Mouse (Mus musculus) lung, postnatal 4 days (tissue): ENCODE measurements around the gene Mitf.

ENCODE experiments used
- DNase-seq, 2 experiments: peaks; one replicate each; pipeline ENCODE4 v3.0.0; 2021

Gene Mitf

DNA sequence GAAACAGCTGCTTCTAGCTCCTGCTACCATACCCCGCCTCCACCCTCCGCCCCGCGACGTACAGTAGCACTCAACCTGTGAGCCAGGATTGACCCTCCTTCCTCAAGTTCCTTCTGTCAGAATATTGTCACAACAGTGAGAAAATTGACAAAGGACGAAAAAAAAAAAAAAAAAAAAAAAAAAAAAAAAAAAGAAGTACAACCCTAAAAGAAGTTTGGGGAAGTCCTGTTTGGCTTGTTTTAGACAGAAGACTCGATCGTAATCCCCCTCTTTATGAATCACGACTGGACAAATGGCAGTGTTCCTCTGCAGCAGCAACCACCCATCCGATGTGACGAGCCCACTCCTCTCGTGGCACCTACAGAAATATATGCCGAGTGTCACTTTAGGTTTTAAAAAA, 255.0 kb downstream of the Mitf start:
- no peak for DNase-seq

DNA sequence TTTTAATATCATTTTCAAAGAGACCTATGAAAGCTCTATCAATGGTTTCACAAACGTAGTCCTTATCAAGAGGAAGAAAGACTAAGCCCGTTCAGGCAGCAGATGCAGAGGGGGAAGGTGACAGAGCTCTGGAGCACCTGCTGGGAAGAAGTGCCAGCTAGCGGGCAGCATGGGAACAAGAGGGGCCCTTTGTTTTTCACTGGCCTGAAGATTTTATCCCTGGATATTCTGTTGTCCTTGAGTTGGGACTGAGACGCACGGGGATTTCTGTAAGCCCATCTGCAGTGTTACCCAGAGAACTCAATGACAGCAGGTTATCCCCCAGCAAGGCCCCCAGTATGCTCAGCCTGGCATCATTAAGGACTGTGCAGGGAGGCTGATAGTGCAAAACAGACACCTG, 258.1 kb downstream of the Mitf start:
- no peak for DNase-seq

DNA sequence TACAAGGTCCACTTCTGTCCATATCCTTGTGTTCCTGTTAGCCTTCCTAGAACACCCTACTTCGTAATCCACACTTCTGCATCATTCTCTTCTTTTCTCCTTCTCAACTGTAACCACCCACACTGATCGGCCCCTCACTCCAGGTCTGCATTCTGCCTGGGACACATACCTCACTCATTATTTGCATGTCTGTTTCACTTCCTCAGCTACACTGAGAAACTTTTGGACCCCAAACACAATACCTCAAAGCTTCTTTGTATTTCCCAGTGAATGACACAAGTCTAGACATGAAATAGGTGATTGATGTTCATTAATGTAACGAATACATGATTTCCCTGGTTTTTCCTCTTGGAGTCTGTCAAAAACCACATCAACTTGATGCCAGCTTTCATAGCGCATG, 259.6 kb downstream of the Mitf start:
- DNase-seq = no peak
